Mouse (Mus musculus): Measurements from ENCODE around the gene Ghrhr.

The Ghrhr gene

DNA sequence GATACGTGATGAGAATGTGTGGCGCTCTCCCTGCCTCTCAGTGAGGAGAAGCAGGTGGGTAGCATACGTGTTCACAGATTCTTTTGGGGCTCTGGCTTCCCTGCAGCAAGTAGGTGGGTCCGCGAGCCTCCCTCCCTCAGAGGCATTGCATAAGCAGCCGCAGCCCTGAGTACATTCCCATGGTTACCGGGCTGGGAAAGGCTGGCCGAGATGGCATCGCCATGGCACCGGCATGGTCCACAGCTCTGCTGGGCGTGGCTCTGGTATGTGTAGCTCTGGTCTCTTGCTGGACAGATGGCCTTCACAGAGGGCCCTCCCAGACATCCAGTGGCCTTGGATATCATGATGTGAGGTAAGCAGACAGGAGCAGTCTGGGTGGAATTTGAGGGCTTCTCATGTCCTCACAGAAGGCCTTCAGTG is 20.5 kb downstream of the Ghrhr start:
- no peak for DNase-seq

DNA sequence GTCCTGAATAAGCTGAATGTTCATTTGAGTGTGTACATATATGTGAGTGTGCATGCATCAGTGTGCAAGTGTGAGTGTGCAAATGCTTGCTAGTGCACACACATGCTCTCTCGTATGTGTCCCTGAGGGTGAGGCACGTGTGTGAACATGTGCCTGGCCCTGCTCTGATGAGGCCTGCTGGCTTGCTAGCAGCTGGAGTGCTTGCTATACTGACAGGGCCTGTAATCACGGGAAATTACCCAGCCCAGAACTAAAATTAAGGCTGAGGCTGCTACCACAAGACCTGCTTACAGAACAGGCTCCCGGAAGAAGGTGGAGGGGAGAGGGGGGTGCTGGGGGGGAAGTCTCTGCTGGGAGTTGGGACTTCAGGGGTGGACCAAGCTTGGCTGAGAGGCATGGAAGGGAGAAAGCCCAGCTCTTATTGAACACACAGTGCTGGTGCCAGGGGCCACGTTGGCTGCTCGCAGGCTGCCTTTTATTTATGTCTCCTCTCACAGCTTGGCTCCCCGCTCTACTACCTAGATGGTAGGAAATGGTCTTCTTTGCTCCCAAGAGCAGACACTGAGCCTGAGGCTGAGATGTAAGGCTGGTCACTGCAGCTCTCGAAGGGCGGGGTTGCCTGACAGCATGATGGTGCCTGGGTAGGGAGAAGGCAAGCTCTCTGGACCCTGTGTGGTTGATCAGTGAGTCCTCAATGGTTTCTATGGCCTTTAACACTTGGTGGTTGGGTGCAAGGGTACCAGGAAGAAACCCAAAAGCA is 23.0 kb downstream of the Ghrhr start:
- no peak for DNase-seq

GRCm38 (mm10) chr6:55399910-55400309 is 23.8 kb downstream of the Ghrhr start:
- no peak for DNase-seq

DNA sequence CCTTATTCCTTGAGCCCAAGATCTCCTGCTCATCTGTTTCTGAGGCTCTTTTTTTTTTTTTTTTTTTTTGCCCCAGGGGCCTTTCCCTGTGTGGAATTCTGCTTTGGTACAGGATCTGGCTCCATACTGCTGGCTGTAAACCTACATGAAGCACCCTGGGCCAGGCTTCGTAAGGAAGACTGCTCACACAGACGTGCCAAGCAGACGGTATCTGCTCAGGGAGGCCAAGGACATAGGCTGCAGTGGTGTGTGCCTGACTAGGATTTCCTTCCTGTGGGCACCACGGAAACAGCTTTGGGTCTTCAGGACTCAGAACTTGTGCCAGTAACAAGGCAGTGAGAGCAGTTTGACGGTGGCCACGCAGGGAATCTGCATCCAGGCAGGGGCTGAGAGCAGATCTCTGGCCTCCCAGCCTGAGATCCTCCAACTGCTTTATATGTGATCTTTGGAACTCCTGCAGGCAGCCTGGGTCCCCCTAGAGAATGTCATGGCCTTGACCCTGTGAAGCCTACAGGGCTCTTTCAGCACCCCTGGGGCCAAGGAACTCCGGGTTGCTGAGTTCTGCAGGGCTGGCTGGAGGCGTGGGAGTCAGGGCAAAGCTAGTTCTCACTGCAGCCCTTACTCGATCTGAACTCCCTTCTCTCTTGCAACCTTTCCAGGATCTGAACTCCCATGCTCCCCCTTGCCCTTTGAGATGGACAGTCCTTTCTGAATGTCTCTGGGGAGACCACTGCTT is 26.1 kb downstream of the Ghrhr start:
- DNase-seq: no peak

DNA sequence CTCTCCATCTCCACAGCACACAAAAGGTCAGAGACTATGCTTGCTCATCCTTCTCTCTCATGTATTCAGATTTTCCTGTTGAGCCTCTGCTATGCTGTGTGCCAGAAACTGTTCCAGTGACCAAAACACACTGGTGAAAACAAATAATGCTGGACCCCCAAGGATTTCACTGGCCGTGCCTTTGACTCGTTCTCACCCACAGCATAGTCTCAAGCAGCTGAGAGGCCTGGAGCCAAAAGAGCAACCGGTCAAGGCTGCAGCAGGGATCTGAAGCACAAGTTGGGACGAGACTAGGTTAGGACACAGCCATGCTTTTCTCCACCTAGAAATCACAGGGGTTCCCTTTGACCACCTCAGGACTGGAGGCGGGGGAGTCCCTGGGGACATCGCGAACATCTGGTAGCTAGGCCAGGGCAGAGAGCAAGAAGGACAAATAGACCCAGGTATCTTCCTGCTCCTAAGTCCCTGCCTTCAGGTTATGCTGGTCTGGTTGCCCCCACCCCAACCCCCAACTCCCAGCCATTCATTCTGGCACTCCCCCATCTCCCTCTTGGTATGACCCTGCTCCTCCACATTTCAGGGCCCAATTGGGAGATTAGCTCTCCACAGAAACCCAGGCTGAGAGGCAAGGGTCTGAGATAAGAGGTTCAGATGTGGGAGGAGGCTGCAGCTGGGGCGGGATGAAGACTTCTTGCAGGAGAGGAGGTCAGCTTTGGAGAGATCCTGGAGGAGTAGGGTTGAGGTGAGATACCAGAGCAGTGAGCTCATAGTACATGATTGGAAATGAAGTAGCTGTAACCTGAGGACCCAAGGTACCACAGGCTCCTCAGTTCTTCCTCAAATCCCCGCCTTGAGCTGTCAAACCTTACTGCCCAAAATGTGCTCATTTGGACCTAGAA is 27.6 kb downstream of the Ghrhr start:
- DNase-seq: no peak

GRCm38 (mm10) chr6:55404421-55404990 is 28.4 kb downstream of the Ghrhr start:
- DNase-seq: no peak

DNA sequence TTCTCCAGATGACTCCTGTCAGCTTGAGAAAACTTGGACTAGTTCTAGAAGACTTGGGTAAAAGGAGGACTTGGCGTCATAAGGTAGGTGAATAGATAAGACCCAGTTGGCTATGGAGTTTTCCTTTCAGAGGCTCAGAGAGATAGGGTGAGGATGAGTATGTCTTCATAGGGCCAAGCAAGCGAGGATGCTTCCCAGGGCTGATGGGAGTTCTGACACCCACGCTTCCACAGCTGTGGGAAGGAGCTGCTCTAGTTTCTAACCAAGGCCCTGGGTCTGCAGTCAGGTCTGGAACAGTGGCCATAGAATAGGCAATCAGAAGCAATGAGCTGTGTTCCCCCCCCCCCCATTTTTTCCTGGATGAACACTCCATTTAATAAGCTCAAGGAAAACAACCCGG is 31.2 kb downstream of the Ghrhr start:
- no peak for DNase-seq

DNA sequence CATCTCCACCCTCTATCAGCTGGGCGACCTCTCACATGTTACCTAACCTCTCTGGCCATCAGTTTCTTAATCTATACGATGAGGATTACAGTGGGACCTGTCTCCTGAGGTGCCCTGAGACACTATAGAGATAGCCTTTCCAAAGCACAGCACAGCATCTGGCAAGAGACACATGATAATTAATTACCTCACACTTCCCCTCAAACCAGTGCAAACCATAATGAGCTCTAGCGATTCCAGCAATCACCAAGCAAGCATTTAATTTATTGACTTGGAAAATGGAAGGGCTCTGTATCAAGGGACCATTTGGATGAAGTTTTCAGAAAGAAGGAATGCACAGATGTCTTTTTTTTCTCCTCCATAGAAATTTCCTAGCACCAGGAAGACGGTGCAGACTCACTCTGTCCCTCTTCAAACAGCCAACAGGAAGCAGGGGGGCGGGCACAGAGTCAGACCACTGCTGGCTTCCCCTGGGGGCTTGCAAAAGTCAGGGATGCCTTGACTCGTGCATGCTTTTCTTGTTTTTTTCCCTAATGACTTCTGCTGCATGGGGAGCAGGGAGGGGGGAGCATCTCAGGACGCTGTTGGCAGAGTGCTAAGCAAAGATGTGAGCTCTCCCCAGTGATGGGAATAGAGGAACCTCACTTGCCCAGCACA is 34.2 kb downstream of the Ghrhr start:
- no peak for DNase-seq

DNA sequence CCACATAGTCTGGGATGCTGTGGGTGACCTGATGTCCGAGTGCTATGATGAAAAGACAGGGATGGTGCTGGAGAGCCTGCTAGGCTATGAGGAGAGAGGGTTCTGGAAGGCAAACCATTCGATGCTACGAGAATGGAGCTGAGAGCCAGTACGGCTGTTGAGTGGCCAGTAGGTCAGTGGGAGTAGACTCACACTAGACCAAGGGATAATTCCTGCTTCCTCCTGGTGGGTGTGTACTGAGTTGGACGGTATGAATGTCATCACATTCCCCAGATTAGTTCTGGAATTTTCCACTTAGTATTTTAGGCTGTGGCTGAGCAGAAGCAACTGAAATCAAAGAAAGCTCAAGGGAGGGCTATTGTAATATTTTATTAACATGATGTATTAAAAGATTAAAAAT is 34.9 kb downstream of the Ghrhr start:
- DNase-seq: no peak

- no peak for DNase-seq
Measured at GRCm38 (mm10) chr6:55416202-55416601, 40.1 kb downstream of the Ghrhr start.

GRCm38 (mm10) chr6:55418746-55419410 is 42.8 kb downstream of the Ghrhr start:
- DNase-seq: no peak

GRCm38 (mm10) chr6:55420411-55420810 is 44.3 kb downstream of the Ghrhr start:
- DNase-seq: no peak

DNA sequence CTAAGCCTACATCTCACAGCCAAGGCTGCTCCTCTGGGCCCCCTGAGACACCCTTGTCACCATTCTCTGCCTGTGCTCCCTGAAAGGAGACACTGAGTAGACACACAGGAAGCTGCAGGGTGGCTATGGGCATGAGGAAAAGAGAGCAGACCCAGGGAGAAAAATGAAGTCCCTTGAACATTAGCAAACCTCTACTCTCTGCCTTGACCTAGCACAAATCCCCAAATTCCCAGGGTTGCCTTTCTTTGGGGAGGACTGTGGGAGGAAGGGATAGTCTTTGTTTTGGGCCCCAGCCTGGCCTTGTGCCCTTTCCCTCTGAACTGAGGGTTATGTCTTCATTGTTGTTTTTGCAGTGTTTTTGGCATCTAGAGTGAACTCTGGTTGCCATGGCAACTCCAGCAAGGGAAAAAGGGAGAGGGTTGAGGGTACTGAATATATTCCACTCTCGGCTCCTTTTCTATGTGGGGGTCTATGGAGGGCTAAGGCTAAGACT is 44.8 kb downstream of the Ghrhr start:
- DNase-seq: no peak

GRCm38 (mm10) chr6:55432121-55432520 is 56.0 kb downstream of the Ghrhr start:
- DNase-seq: no peak

DNA sequence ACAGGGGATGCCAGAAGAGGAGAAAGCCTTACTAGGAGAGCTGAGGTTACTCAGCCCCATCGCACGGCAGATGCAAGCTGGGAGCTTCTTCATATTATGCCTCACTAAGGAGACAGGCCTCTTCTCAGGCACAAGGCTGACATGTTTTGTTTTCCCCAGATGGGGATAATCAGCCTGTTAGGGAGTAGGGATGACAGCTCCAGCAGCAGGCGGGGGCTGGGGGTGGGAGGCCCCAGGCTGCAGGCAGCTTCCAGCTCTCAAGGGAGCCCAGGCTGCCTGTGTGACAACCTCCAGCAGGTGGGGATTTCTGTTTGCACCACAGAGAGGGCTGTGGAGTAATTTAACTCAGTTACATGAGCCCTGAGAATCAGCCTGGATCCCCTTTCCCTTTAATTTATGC is 58.3 kb downstream of the Ghrhr start:
- no peak for DNase-seq

GRCm38 (mm10) chr6:55435266-55436159 is 59.4 kb downstream of the Ghrhr start:
- DNase-seq: no peak

DNA sequence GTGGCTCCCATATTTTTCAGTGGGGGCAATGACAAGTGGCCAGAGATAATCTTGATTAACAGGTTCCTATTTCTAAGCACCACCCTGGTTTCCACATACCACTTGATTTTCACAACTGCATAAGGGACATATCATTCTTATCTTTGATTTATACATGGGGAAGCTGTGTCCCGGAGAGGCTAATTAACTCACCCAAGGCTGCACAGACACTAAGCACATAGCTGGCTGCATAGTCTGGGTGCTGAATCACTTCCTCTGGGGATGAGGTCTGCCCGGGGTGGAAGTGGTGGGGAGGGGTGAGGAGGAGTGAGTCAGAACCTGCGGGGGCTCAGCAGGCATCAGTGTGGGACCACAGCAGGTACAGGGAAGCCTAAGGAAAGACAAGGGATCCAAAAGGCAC is 61.8 kb downstream of the Ghrhr start:
- no peak for DNase-seq

Data from thymus, postnatal 25 days (tissue).